Mouse (Mus musculus): ENCODE measurements at regions not wholly inside any gene's neighbourhood (a gene's known extent, or its start where the extent isn't known, plus 50 kb on each side); places are given as distances from the start of the nearest gene placed in this dataset.
A peak's percentile ranks its signal among the peaks of the same experiment; 100 is the strongest.

DNA sequence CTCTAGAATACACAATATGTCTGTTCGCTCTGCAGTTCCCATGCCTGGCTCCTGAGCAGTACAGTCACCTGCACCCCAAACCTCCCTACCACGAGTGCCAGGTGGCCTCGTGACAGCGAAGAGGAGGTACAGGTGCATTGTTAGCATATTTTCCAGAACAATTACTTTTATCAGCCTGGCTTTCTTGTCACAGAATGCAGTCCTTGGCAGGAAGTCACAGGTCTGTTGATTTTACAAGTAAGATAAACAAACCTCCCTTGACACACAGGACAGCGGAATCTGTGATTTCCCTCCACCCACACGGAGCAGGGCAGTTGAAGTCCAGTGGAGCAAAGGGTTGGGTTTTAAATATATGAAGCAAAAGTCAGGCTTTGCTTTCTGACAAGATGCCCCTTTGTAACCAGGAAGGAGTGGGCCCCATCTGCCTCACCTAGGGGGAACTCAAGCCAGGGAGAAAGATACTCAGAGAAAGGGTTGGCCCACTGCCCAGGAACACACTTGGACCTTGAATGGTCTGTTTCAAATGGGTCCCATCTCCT, 246.8 kb upstream of the Foxq1 start:
- ATAC-seq (ENCODE audit: insufficient number of reproducible peaks, insufficient read depth, low FRiP score, low TSS enrichment, low read depth), result no peak
- WGBS, result 72% methylated on average over 6 of the region's 6 CpGs
- H3K4me2 ChIP-seq, result no peak overlapping the region
- no peak overlapping the region for H3K4me3 ChIP-seq (replicated peaks)
- no peak overlapping the region for H3K27ac ChIP-seq
- no peaks in the 10 kb centered on the region for H3K36me3 ChIP-seq
- H3K27me3 ChIP-seq, result no peaks in the 10 kb centered on the region
- H3K4me1 ChIP-seq (replicated peaks), result peaks cover 4% of the 10 kb centered on the region; the same call in 1 of the 2 replicates
- no peaks in the 10 kb centered on the region for H3K9me3 ChIP-seq
- H3K9ac ChIP-seq (replicated peaks), result no peak overlapping the region

DNA sequence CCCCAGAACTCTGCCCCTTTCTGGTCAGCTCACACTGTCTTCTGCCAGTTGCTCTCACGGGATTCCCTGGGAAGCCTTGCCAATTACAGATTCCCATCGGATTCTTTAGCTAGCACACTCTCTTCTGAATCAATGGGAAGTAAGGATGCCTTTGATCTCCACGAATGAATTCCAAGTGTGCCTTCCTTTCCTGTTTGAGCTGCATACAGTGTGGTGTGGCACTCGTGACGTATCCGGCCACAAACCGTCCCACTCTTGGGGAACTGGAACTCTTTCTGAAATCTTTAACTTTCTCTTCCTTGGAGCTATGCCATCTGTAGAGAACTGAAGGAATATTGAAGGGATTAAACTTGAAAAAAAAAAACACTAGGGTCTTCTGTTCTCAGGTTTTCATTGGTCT, 243.2 kb upstream of the Foxq1 start:
- H3K4me3 ChIP-seq (replicated peaks), result no peak overlapping the region
- no peak overlapping the region for H3K27ac ChIP-seq
- WGBS, result 55% methylated on average over 7 of the region's 7 CpGs
- H3K9me3 ChIP-seq, result no peaks in the 10 kb centered on the region
- H3K4me1 ChIP-seq (replicated peaks), result peaks cover 4% of the 10 kb centered on the region; the same call in 1 of the 2 replicates
- 0 out of 2 replicates have a peak, but pooled peaks cover 4% of the 10 kb centered on the region for H3K27me3 ChIP-seq
- no peak overlapping the region for H3K9ac ChIP-seq (replicated peaks)
- H3K36me3 ChIP-seq, result no peaks in the 10 kb centered on the region
- 0 out of 2 replicates have a peak, but pooled peaks have one; percentile 6 for ATAC-seq (ENCODE audit: insufficient number of reproducible peaks, insufficient read depth, low FRiP score, low TSS enrichment, low read depth)
- H3K4me2 ChIP-seq, result no peak overlapping the region

DNA sequence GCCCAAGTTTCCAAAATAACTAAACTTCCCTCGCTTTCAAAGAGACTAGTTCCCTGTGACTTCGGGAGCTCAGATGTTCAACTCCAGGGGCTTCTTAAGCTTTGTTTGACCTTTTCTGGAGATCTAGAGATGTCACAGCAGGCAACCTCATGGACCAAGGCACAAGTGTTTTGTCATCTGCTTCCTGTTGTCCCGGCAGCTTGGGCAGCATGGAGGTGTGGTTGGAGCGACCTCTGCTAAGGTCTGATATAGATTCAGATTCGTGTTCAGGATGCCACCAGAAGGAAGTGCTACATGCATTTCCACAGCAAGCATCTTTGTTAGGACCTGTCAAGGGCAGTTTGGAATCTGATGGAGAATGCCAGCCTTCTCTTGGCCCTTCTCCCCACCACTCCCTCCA, 242.1 kb upstream of the Foxq1 start:
- Histone ChIP-seq H3K9ac (replicated peaks) (no peak overlapping the region), H3K4me1 (replicated peaks) (no peaks in the 10 kb centered on the region; the same call in 1 of the 2 replicates), H3K27me3 (0 out of 2 replicates have a peak, but pooled peaks cover 4% of the 10 kb centered on the region), H3K9me3 (no peaks in the 10 kb centered on the region), H3K36me3 (no peaks in the 10 kb centered on the region), H3K4me3 (replicated peaks) (no peak overlapping the region), H3K4me2 (no peak overlapping the region), H3K27ac (no peak overlapping the region)
- WGBS, result 81% methylated on average over 5 of the region's 5 CpGs
- ATAC-seq (ENCODE audit: insufficient number of reproducible peaks, insufficient read depth, low FRiP score, low TSS enrichment, low read depth), result no peak

DNA sequence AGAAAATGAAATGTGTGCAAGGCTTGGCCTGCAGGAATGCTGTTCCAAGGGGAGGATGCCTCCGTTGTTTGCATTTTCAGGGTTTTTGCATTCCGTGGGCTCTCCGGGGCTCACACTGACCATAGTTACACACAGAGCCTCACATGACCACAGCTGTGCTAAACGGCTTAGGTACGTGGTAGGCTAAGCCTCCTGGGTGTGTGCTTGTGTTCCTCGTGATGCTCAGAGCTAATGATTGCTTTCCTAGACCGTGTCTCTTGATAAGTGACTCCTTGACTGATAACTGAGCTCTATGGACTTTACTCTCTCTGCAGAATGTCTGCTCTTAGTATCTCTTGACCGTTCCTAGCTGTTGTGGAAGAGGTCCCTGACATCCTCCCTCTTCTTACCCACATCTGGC, 238.9 kb upstream of the Foxq1 start:
- 88% methylated on average over 8 of the region's 8 CpGs for WGBS
- H3K4me2 ChIP-seq, result no peak overlapping the region
- H3K9ac ChIP-seq (replicated peaks), result no peak overlapping the region
- no peaks in the 10 kb centered on the region for H3K9me3 ChIP-seq
- H3K27ac ChIP-seq, result no peak overlapping the region
- H3K4me1 ChIP-seq (replicated peaks), result no peaks in the 10 kb centered on the region; the same call in 1 of the 2 replicates
- H3K27me3 ChIP-seq, result 0 out of 2 replicates have a peak, but pooled peaks cover 4% of the 10 kb centered on the region
- no peaks in the 10 kb centered on the region for H3K36me3 ChIP-seq
- no peak for ATAC-seq (ENCODE audit: insufficient number of reproducible peaks, insufficient read depth, low FRiP score, low TSS enrichment, low read depth)
- no peak overlapping the region for H3K4me3 ChIP-seq (replicated peaks)

DNA sequence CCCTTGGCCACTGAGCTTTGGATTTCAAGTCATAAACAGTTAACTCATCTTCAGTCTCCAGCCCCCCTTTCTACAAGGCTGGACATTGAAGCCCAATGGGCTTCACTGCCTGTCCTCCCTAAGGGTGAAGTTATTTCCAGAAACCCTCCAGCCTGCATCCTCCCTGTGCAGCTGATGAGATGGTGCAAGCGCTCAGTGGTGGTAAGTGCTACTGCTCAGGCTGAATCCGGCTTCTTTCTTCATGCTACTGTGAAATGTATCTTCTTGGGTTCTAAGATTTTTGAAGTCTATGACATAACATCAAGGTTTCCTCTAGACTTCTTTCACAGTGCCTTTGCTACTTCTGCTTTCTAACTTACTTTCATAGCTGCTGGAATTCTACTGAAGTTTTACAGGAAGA, 237.9 kb upstream of the Foxq1 start:
- no peak for ATAC-seq (ENCODE audit: insufficient number of reproducible peaks, insufficient read depth, low FRiP score, low TSS enrichment, low read depth)
- H3K27me3 ChIP-seq, result 0 out of 2 replicates have a peak, but pooled peaks cover 4% of the 10 kb centered on the region
- H3K9ac ChIP-seq (replicated peaks), result no peak overlapping the region
- H3K27ac ChIP-seq, result no peak overlapping the region
- no peak overlapping the region for H3K4me2 ChIP-seq
- H3K36me3 ChIP-seq, result no peaks in the 10 kb centered on the region
- H3K9me3 ChIP-seq, result no peaks in the 10 kb centered on the region
- no peak overlapping the region for H3K4me3 ChIP-seq (replicated peaks)
- WGBS, result 88% methylated on average over 2 of the region's 2 CpGs
- no peaks in the 10 kb centered on the region; the same call in 1 of the 2 replicates for H3K4me1 ChIP-seq (replicated peaks)

DNA sequence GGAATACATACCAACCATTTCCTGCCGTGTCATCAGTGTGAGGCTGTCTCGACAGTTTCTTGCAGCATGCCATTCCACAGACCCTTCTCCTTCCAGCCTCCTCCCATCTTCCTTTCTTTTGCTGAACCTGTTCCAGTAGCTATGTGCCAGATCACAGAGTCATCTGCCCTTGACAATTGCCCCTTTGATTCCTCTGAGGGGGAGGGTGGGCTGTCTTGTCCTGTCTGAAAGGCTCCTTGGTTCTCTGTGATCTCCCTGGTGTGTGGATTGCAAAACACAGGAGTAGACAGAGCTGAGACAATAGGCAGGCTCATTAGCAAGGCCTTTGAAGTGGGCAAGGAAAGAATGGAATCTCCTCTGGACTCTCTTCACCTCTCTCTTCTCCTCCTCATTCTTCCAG, 234.5 kb upstream of the Foxq1 start:
- WGBS, result 63% methylated on average over 2 of the region's 2 CpGs
- ATAC-seq (ENCODE audit: insufficient number of reproducible peaks, insufficient read depth, low FRiP score, low TSS enrichment, low read depth), result no peak

DNA sequence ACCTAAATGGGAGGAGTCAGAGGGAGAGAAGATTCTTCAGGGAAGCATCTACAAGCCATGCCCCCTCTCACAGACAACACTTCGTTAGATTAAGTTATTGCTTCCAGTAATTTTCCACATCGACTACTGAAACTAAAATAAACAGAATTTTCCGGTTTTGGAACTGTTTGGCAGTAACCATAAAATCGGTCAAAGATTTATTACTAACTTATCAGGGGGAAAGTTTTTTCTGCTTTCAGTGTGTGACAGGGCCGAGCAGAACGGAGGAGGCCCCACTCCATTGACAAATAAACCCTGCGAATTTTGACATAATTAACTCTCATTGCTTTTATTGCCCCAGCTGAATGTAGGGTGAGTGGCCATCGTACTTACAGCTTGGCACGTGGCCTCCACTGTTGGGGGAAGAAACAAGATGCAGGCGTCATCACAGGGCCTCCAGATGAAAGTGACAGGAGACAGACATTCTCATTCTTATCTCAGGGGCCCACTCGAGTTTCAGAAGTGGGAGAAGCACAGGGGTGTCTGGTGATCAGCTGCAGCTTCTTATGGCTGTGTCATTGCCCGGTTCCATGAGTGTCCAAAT, 229.6 kb upstream of the Foxq1 start:
- no peak overlapping the region for H3K9ac ChIP-seq (replicated peaks)
- no peaks in the 10 kb centered on the region for H3K36me3 ChIP-seq
- WGBS, result 28% methylated on average over 12 of the region's 12 CpGs
- ATAC-seq (ENCODE audit: insufficient number of reproducible peaks, insufficient read depth, low FRiP score, low TSS enrichment, low read depth), result no peak
- no peak overlapping the region for H3K4me3 ChIP-seq (replicated peaks)
- no peaks in the 10 kb centered on the region for H3K9me3 ChIP-seq
- H3K27ac ChIP-seq, result no peak overlapping the region
- no peak overlapping the region for H3K4me2 ChIP-seq
- peaks cover 10% of the 10 kb centered on the region for H3K4me1 ChIP-seq (replicated peaks)
- peaks cover 4% of the 10 kb centered on the region; the same call in 1 of the 2 replicates for H3K27me3 ChIP-seq

More for the DNA sequence above, 234.5 kb upstream of the Foxq1 start:
- H3K9me3 ChIP-seq, result no peaks in the 10 kb centered on the region
- H3K36me3 ChIP-seq, result no peaks in the 10 kb centered on the region
- H3K27me3 ChIP-seq, result peaks cover 5% of the 10 kb centered on the region; the same call in 1 of the 2 replicates
- H3K4me2 ChIP-seq, result no peak overlapping the region
- H3K4me1 ChIP-seq (replicated peaks), result no peaks in the 10 kb centered on the region
- H3K27ac ChIP-seq, result no peak overlapping the region
- no peak overlapping the region for H3K4me3 ChIP-seq (replicated peaks)
- no peak overlapping the region for H3K9ac ChIP-seq (replicated peaks)

DNA sequence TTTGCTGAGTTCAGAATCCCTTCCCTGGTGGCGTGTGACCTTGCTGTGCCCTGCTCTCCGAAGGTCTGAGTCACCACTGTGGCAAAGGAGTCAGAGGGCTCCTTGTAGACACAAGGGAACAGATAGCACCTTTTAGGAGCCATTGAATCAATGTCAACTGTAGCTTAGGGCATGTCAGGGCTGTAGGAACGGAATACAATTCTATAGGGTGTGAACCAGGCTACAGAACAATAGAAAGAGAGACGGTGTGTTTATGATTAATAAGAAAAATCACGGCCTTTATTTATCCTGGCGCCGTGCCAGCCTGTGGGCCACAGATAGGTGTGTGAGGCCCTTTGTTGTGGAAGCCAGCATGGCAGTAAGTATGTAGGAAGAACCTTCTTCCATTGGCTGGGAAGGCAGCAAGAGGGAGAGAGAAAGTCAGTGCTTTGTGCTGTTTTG, 228.4 kb upstream of the Foxq1 start:
- H3K4me1 ChIP-seq (replicated peaks), result peaks cover 10% of the 10 kb centered on the region
- no peaks in the 10 kb centered on the region for H3K9me3 ChIP-seq
- peaks cover 4% of the 10 kb centered on the region; the same call in 1 of the 2 replicates for H3K27me3 ChIP-seq
- no peak overlapping the region for H3K4me2 ChIP-seq
- H3K36me3 ChIP-seq, result no peaks in the 10 kb centered on the region
- H3K9ac ChIP-seq (replicated peaks), result no peak overlapping the region
- no peak for ATAC-seq (ENCODE audit: insufficient number of reproducible peaks, insufficient read depth, low FRiP score, low TSS enrichment, low read depth)
- H3K27ac ChIP-seq, result no peak overlapping the region
- WGBS, result 79% methylated on average over 7 of the region's 7 CpGs
- H3K4me3 ChIP-seq (replicated peaks), result no peak overlapping the region

DNA sequence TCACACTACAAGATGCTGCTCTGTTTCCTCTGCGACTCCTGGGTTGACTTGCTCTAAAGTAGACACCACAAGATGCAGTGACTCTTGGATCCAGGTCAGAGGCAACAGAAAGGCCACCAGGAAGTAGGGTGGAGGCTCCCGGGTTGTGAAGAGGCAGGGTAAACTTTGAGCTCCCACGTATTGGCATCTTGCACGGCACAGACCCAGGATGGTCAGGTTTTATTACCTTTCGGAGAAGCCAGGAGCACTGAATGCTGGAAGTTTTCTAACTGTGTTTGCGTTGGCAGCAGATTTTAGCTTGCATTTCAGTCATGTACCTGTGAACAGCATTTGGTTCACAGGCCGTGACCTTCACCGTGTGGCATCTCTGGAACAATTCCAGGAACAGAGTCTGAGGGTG, 227.2 kb upstream of the Foxq1 start:
- peaks cover 10% of the 10 kb centered on the region for H3K4me1 ChIP-seq (replicated peaks)
- WGBS, result 81% methylated on average over 8 of the region's 8 CpGs
- H3K27me3 ChIP-seq, result peaks cover 4% of the 10 kb centered on the region; the same call in 1 of the 2 replicates
- no peak overlapping the region for H3K27ac ChIP-seq
- H3K4me2 ChIP-seq, result no peak overlapping the region
- H3K9ac ChIP-seq (replicated peaks), result no peak overlapping the region
- no peaks in the 10 kb centered on the region for H3K36me3 ChIP-seq
- no peak for ATAC-seq (ENCODE audit: insufficient number of reproducible peaks, insufficient read depth, low FRiP score, low TSS enrichment, low read depth)
- H3K9me3 ChIP-seq, result no peaks in the 10 kb centered on the region
- H3K4me3 ChIP-seq (replicated peaks), result no peak overlapping the region

DNA sequence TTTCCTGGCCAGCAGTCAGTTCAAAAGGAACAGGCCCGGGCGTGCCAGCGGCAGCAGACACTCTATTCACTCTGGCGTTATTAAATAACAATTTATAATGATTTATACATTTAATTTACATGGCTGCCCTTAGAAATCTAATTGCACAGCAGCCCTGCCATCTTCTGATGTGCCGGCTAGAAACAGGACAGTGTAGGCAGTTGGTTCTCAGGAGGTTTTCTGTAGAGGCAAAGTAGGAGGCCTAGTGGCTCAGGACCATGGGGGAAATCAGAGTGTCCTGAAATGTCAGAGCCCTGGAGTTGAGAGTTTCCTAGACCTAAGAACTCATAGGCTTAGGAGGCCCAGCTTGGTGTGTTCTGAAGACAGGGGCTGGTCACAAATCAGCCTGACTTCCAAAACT, 225.2 kb upstream of the Foxq1 start:
- H3K4me3 ChIP-seq (replicated peaks), result no peak overlapping the region
- H3K9ac ChIP-seq (replicated peaks), result no peak overlapping the region
- H3K27ac ChIP-seq, result no peak overlapping the region
- peaks cover 10% of the 10 kb centered on the region for H3K4me1 ChIP-seq (replicated peaks)
- H3K27me3 ChIP-seq, result peaks cover 4% of the 10 kb centered on the region; the same call in 1 of the 2 replicates
- no peak for ATAC-seq (ENCODE audit: insufficient number of reproducible peaks, insufficient read depth, low FRiP score, low TSS enrichment, low read depth)
- no peak overlapping the region for H3K4me2 ChIP-seq
- no peaks in the 10 kb centered on the region for H3K9me3 ChIP-seq
- no peaks in the 10 kb centered on the region for H3K36me3 ChIP-seq
- WGBS, result 42% methylated on average over 5 of the region's 5 CpGs

DNA sequence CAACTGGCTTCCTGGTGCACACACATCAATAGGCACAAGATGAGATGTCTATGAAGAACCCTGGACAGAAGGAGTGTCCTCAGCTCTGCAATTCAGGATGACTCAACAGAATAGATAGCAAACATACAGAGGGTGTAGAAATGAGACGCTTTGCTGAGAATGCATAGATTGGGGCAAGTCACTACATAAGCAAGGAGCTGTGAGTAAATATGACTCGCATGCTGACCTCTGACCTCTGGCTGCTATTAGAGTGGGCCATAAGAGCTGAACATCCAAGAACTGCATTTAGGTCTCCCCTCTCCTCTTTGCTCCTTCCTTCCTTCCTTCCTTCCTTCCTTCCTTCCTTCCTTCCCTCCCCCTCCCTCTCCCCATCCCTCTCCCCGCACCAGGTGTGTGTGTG, 221.0 kb upstream of the Foxq1 start:
- Histone ChIP-seq H3K9me3 (no peaks in the 10 kb centered on the region), H3K27me3 (no peaks in the 10 kb centered on the region), H3K4me2 (no peak overlapping the region), H3K4me1 (replicated peaks) (peaks cover 4% of the 10 kb centered on the region; the same call in 1 of the 2 replicates), H3K36me3 (no peaks in the 10 kb centered on the region), H3K9ac (replicated peaks) (no peak overlapping the region), H3K27ac (no peak overlapping the region), H3K4me3 (replicated peaks) (no peak overlapping the region)
- WGBS, result 87% methylated on average over 3 of the region's 3 CpGs
- no peak for ATAC-seq (ENCODE audit: insufficient number of reproducible peaks, insufficient read depth, low FRiP score, low TSS enrichment, low read depth)

DNA sequence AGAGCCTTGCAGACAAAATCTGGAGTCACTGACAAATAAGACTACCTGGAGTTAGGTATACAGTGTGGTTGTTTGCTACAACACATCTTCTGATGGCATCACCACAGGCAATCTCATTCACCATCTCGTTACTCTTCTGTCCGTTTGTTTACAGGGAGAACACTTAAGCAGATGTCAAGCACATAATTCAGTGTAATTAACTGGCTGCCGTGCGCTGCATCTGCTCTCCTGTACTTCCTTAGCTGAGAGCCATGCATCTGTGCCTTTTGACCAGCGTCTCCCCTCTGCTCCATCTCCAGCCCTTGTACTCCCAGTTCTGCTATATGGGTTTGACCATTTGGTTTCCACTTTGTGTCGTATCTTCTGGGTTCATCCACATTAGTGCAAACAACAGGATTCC, 218.3 kb upstream of the Foxq1 start:
- no peak for ATAC-seq (ENCODE audit: insufficient number of reproducible peaks, insufficient read depth, low FRiP score, low TSS enrichment, low read depth)
- no peaks in the 10 kb centered on the region for H3K9me3 ChIP-seq
- no peak overlapping the region for H3K27ac ChIP-seq
- no peak overlapping the region for H3K4me3 ChIP-seq (replicated peaks)
- no peak overlapping the region for H3K4me2 ChIP-seq
- no peak overlapping the region for H3K9ac ChIP-seq (replicated peaks)
- H3K27me3 ChIP-seq, result no peaks in the 10 kb centered on the region
- 0 out of 2 replicates have a peak, but pooled peaks cover 3% of the 10 kb centered on the region for H3K4me1 ChIP-seq (replicated peaks)
- WGBS, result 19% methylated on average over 6 of the region's 6 CpGs
- no peaks in the 10 kb centered on the region for H3K36me3 ChIP-seq
